In genomic region chr6:99629726-99630458, GRCm38 (mm10) we compare ENCODE assay signal across 16 mouse cellular contexts. TPM values are rescaled to one million over a fixed set of nuclear protein-coding genes. Genes with fewer than 3 reads are reported as not detected.
DNase-seq lines count a peak whose midpoint lies in the region; TF ChIP-seq lines count a peak whose summit lies in the region.
"Had no signal": no experiment of that assay in that cellular context is flagged by ENCODE, and none has a peak within 500 bp of the region (broad histone marks: within the 10 kb centered on the region; RNA-seq: fewer than 3 reads in every experiment).

No protein-coding gene starts in this region.

- no peak for TF ChIP-seq POLR2A in brain, embryonic 14.5 days (IDR thresholded peaks at IDR 0.05; ENCODE audit: borderline replicate concordance, extremely low read depth, insufficient read depth, insufficient read length, poor library complexity, severe bottlenecking)

- intact Hi-C loops in gastrocnemius, adult 2 months (cut with DNase I), result no loop called here

- no peak overlapping the region for H3K27ac ChIP-seq in gastrocnemius, adult 2 months
- H3K27ac ChIP-seq: forebrain, embryonic 12.5 days; limb, embryonic 12.5 days; macrophage; midbrain, embryonic 13.5 days had no signal

- no peak overlapping the region for H3K4me3 ChIP-seq in gastrocnemius, adult 2 months
- H3K4me3 ChIP-seq: forebrain, embryonic 12.5 days; heart, embryonic 12.5 days; limb, embryonic 12.5 days; midbrain, embryonic 13.5 days had no signal

- DNase-seq in gastrocnemius, adult 2 months, result no peak
- no peak for DNase-seq in gastrocnemius, adult 18-20 months (ENCODE audit: low spot score)
- DNase-seq in kidney, postnatal 25 days, result peak; percentile 9 to 35
- no peak for DNase-seq in kidney, postnatal 10 days
- DNase-seq in brain, embryonic 14.5 days (ENCODE audit: low read depth), result no peak
- peak; percentile 51 to 62 for DNase-seq in cerebellum, postnatal 14 days
- DNase-seq in Muller cell, postnatal 12 days (ENCODE audit: inconsistent ontology term), result no peak
- no peak for DNase-seq in retina, postnatal 1 day
- DNase-seq: adrenal gland, postnatal 10 days; gastrocnemius, postnatal 14 days; thymus, postnatal 25 days had no signal

- TF ChIP-seq CTCF in gastrocnemius, adult 2 months (IDR thresholded peaks at IDR 0.05), result peak; percentile 13; the same call in 1 of the 2 replicates
- TF ChIP-seq CTCF in brain, embryonic 14.5 days (IDR thresholded peaks at IDR 0.05; ENCODE audit: borderline replicate concordance, extremely low read depth, insufficient read depth, insufficient read length), result peak; percentile 9; the same call in 1 of the 2 replicates

RNA-seq across cellular contexts. Expression of gene Eif4e3, which starts 36.7 kb away (rescaled TPM):
- total RNA-seq in gastrocnemius, adult 2 months (2021), result 10 to 100 TPM; 23.5 to 29.4 TPM
- total RNA-seq in gastrocnemius, adult 18-20 months (2021), result 10 to 100 TPM; 27.4 to 28.5 TPM
- polyA plus RNA-seq in brain, embryonic 14.5 days (2012; rRNA removed), result 10.6 and 11.6 TPM in 2 replicates

RNA-seq across cellular contexts. Expression of gene Gm20696, which starts 36.7 kb away (rescaled TPM):
- total RNA-seq in gastrocnemius, adult 2 months (2021), result 1 to 10 TPM; 1.2 to 1.3 TPM
- total RNA-seq in gastrocnemius, adult 18-20 months (2021), result 1 to 10 TPM; 1.0 to 1.4 TPM
- polyA plus RNA-seq in brain, embryonic 14.5 days (2012; rRNA removed), result 0.93 and 1.8 TPM in 2 replicates

Comparison
In these comparisons a context has a peak if more than half of its experiments do, and no peak if none do; other contexts are left out.
1. DNase-seq: peak in kidney, postnatal 25 days (2 of 2) and cerebellum, postnatal 14 days (2 of 2); none in gastrocnemius, adult 2 months (single experiment), gastrocnemius, adult 18-20 months (single experiment), kidney, postnatal 10 days (single experiment), brain, embryonic 14.5 days (single experiment), Muller cell, postnatal 12 days (single experiment) and retina, postnatal 1 day (single experiment).